Mouse (Mus musculus) lung, embryonic 15.5 days (tissue): Measurements from ENCODE around the gene Peli2. TPM values are rescaled to one million over a fixed set of nuclear protein-coding genes. Genes with fewer than 3 reads are reported as not detected.
"Not testable (repeated sequence)": the region's sequence is repeated elsewhere in the genome, so short reads cannot be mapped to it uniquely, and the experiment has no call there.

Experiments
- ATAC-seq: fragments of 200-750 bp; cut with Nextera tagmentation; 2 replicates; pipeline ENCODE4 v1.8.0; 2017; ENCODE audit warnings: moderate number of reproducible peaks, borderline replicate concordance; ENCODE audit not compliant: low FRiP score, low TSS enrichment; ENCODE audit errors: extremely low read depth
- H3K27ac ChIP-seq: fragments of 300-500 bp; sonication (generic); 2 replicates; pipeline ENCODE4 v1.5.1; 2015; ENCODE audit warnings: moderate library complexity, mild to moderate bottlenecking, inconsistent platforms
- H3K27me3 ChIP-seq: fragments of 300-500 bp; sonication (generic); 2 replicates; pipeline ENCODE4 v1.6.1; 2015; ENCODE audit warnings: inconsistent platforms
- H3K36me3 ChIP-seq: fragments of 300-500 bp; sonication (generic); 2 replicates; pipeline ENCODE4 v1.6.1; 2015; ENCODE audit warnings: inconsistent platforms
- H3K4me1 ChIP-seq: fragments of 300-500 bp; sonication (generic); 2 replicates; pipeline ENCODE4 v1.6.1; 2015; ENCODE audit warnings: inconsistent platforms
- H3K4me2 ChIP-seq: fragments of 300-500 bp; sonication (generic); 2 replicates; pipeline ENCODE4 v1.6.1; 2015; ENCODE audit warnings: inconsistent platforms, mild to moderate bottlenecking, moderate library complexity
- H3K4me3 ChIP-seq: fragments of 300-500 bp; sonication (generic); 2 replicates; pipeline ENCODE4 v1.5.1; 2015; ENCODE audit warnings: mild to moderate bottlenecking, inconsistent platforms
- H3K9ac ChIP-seq: fragments of 300-500 bp; sonication (generic); 2 replicates; pipeline ENCODE4 v1.6.1; 2015; ENCODE audit warnings: inconsistent platforms
- H3K9me3 ChIP-seq: fragments of 300-500 bp; sonication (generic); 2 replicates; pipeline ENCODE4 v1.6.1; 2016; ENCODE audit warnings: inconsistent platforms
- WGBS: fragments of 180-500 bp; shearing (Covaris S2); methylation state at CpG from one replicate; pipeline ENCODE4 v1.1.7; 2015; 5-methylcytosine and 5-hydroxymethylcytosine counted together
- polyA plus RNA-seq: library from polyadenylated mRNA; unstranded; fragments of >200 nt; fragmentation: Nextera tagmentation; extraction: Ambion mirVana; gene quantifications from 2 replicates; pipeline ENCODE4 v1.2.1, GENCODE M21; 2015

The Peli2 gene
- 14.8 and 15.1 TPM in 2 replicates for polyA plus RNA-seq

- Histone ChIP-seq H3K9me3 (no peaks in the 10 kb centered on the region), H3K27ac (peak within 1 kb of the TSS; percentile 81), H3K36me3 (no peaks in the 10 kb centered on the region), H3K4me2 (peak within 1 kb of the TSS; percentile 92), H3K4me1 (peaks cover 46% of the 10 kb centered on the region), H3K27me3 (no peaks in the 10 kb centered on the region), H3K4me3 (peak within 1 kb of the TSS; percentile 95), H3K9ac (peak within 1 kb of the TSS; percentile 87)
- 0% methylated on average over 60 of the region's 117 CpGs for WGBS
- ATAC-seq: peak; percentile 86
These were observed at the start of gene Peli2 for GRCm38 (mm10) chr14:48120752-48121528. Gene Peli2, plus strand, starts transcription at chr14:48120823.

DNA sequence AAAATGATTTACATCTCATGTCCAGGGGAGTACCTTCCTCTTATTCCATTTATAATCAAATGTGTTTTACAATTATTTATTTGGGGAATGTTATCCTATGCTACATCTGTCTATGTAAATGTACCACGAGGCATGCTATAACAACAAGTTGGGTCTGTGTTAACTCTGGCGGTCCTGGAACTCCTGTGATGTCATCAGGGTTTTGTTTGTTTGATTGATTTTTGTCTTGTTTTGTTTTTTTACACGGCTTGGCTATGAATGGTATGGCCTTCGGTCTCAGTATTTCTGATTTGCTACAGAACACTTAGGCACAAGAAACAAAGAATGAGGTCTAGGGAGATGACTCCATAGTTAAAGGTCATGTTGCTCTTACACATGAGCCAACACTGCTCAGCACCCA is 48.5 kb upstream of the Peli2 start:
- Histone ChIP-seq H3K9ac (no peak overlapping the region), H3K9me3 (no peaks in the 10 kb centered on the region), H3K27me3 (no peaks in the 10 kb centered on the region), H3K4me1 (peaks cover 11% of the 10 kb centered on the region), H3K4me3 (no peak overlapping the region), H3K27ac (no peak overlapping the region), H3K4me2 (no peak overlapping the region), H3K36me3 (no peaks in the 10 kb centered on the region)
- ATAC-seq: no peak
- 69% methylated on average over 4 of the region's 4 CpGs for WGBS

DNA sequence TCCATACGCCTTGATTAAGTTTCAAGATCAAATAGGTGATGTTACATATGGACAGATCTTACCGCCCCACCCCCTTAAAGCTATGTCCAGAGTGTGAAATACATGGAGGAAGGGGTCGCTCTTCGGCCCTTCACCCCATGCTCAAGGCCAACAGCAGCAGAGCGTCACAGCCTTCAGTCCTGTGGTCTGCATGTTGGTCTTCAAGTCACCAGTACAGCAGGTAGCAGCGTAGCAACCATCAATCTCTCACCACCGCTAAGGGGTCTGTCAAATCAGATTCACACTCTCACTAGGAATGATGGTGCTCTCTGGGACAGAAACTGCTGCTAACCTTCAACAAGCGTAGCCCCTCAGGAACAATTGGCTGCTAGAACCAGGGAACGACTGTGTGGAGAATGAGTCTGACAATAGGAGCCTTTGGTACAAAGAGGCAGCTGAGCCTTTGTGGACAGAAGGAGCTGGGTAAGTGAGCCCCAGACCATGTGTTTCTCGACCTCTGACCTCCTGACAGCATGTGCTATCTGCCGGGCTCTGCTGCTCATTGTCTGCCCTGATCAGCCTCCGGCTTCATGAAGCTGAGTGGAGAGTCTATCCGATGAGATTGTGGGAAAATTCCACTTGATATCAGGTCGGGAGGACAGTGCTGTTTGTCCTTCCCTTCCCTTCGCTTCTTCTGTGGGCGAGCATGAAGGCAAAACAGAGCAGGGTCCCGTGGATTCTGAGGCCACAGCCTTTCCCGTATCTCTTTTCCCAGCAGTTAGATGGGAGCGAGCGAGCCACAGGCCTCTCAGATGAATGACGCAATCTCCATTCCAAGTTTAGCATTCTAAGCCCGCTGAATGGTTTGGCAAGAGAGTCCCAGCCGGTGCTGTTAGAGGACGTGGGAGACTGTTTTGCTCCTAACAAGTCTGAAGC is 47.1 kb upstream of the Peli2 start:
- Histone ChIP-seq H3K27ac (no peak overlapping the region), H3K4me1 (peaks cover 11% of the 10 kb centered on the region), H3K4me2 (no peak overlapping the region), H3K4me3 (no peak overlapping the region), H3K9me3 (no peaks in the 10 kb centered on the region), H3K9ac (no peak overlapping the region), H3K36me3 (no peaks in the 10 kb centered on the region), H3K27me3 (no peaks in the 10 kb centered on the region)
- peak; percentile 83; the same call in 1 of the 2 replicates for ATAC-seq
- WGBS: 38% methylated on average over 24 of the region's 24 CpGs

- not testable (repeated sequence) for H3K36me3 ChIP-seq
These were observed 41.0 kb upstream of the Peli2 start for GRCm38 (mm10) chr14:48079574-48079973.

GRCm38 (mm10) chr14:48083836-48084812 is 36.5 kb upstream of the Peli2 start:
- peak; percentile 58; the same call in 1 of the 2 replicates for ATAC-seq
- 15% methylated on average over 14 of the region's 14 CpGs for WGBS
- H3K27ac ChIP-seq: peak overlapping the region; percentile 59
- H3K27me3 ChIP-seq: no peaks in the 10 kb centered on the region
- H3K4me2 ChIP-seq: no peak overlapping the region
- H3K36me3 ChIP-seq: no peaks in the 10 kb centered on the region
- H3K9me3 ChIP-seq: no peaks in the 10 kb centered on the region
- H3K9ac ChIP-seq: no peak overlapping the region
- no peak overlapping the region for H3K4me3 ChIP-seq
- peaks cover 34% of the 10 kb centered on the region for H3K4me1 ChIP-seq

More at GRCm38 (mm10) chr14:48079574-48079973, 41.0 kb upstream of the Peli2 start:
- not testable (repeated sequence) for H3K9me3 ChIP-seq, H3K4me2 ChIP-seq, H3K4me3 ChIP-seq, ATAC-seq, H3K27me3 ChIP-seq, H3K27ac ChIP-seq, H3K9ac ChIP-seq
- H3K4me1 ChIP-seq: peaks cover 16% of the 10 kb centered on the region; the same call in 1 of the 2 replicates
- 91% methylated on average over 17 of the region's 17 CpGs for WGBS

DNA sequence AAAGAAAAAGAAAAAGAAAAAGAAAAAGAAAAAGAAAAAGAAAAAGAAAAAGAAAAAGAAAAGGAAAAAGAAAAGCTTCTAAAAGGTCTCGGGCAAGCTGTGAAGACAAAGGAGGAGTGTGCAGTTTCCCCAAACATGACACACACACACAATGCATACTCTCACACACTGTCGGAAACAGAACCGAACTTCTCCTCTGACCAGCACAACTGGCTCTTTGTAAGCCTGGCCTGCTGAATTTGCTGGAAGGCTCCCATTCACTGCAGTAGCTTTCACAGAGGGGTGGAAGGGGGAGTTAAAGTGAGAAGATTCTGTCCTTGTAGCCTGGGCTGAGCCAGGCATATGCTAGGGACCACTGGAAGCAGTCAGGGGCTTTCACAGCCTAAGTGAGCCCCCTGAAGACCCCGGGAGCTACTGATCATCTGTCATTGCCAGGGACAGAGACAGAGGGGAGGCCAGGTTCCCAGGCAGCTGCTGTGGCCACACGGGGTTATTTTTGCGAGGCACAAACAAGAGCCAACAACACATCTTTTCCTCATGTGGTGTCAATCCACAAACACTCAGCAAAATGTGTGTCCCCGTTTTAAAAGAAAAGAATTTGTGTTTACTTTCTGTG is 33.8 kb upstream of the Peli2 start:
- Histone ChIP-seq H3K9me3 (no peaks in the 10 kb centered on the region), H3K4me3 (no peak overlapping the region), H3K27ac (peak overlapping the region; percentile 71), H3K4me1 (peaks cover 38% of the 10 kb centered on the region), H3K36me3 (no peaks in the 10 kb centered on the region), H3K27me3 (no peaks in the 10 kb centered on the region), H3K9ac (no peak overlapping the region), H3K4me2 (no peak overlapping the region)
- peak; percentile 52 for ATAC-seq
- WGBS: 28% methylated on average over 7 of the region's 7 CpGs

DNA sequence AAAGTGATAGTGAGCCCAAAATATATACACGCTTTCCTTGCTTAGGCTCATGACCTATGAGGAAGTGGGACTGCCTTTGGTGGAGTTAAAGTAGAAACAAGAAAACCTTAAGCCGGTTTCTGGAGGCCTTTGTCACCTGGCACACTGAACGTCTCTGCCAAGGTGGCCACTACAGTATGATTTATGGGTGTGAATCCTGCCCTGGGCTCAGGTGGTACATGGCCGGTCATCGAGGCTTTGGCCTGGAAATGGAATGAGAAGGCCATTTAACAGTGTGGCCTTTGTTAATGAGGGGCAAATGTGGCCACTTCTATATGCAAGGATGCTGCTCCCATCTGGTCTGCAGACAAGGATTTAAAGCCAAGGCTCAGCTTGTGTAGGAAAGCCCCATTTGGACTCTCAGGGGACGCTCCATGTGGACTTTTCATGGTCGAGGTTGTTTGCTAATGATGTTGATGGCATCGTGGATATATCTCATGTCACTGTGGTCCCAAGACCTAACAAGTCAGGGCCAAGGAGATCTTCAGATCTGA is 33.3 kb upstream of the Peli2 start:
- H3K4me3 ChIP-seq: no peak overlapping the region
- 62% methylated on average over 8 of the region's 8 CpGs for WGBS
- no peaks in the 10 kb centered on the region for H3K36me3 ChIP-seq
- H3K27ac ChIP-seq: no peak overlapping the region
- no peaks in the 10 kb centered on the region for H3K9me3 ChIP-seq
- no peak for ATAC-seq
- H3K9ac ChIP-seq: no peak overlapping the region
- H3K4me2 ChIP-seq: no peak overlapping the region
- H3K4me1 ChIP-seq: peaks cover 38% of the 10 kb centered on the region
- H3K27me3 ChIP-seq: no peaks in the 10 kb centered on the region

GRCm38 (mm10) chr14:48090465-48090864 is 30.2 kb upstream of the Peli2 start:
- no peak overlapping the region for H3K9ac ChIP-seq
- no peak; the same call in 1 of the 2 replicates for ATAC-seq
- WGBS: 27% methylated on average over 4 of the region's 4 CpGs
- no peaks in the 10 kb centered on the region for H3K36me3 ChIP-seq
- H3K27ac ChIP-seq: no peak overlapping the region
- no peaks in the 10 kb centered on the region for H3K27me3 ChIP-seq
- H3K4me2 ChIP-seq: no peak overlapping the region
- peaks cover 20% of the 10 kb centered on the region for H3K4me1 ChIP-seq
- H3K4me3 ChIP-seq: no peak overlapping the region
- H3K9me3 ChIP-seq: no peaks in the 10 kb centered on the region

GRCm38 (mm10) chr14:48091160-48091559 is 29.5 kb upstream of the Peli2 start:
- no peak overlapping the region for H3K27ac ChIP-seq
- no peak overlapping the region for H3K9ac ChIP-seq
- ATAC-seq: no peak
- no peak overlapping the region for H3K4me3 ChIP-seq
- 69% methylated on average over 8 of the region's 8 CpGs for WGBS
- H3K27me3 ChIP-seq: no peaks in the 10 kb centered on the region
- H3K4me1 ChIP-seq: peaks cover 20% of the 10 kb centered on the region
- no peaks in the 10 kb centered on the region for H3K36me3 ChIP-seq
- H3K9me3 ChIP-seq: no peaks in the 10 kb centered on the region
- H3K4me2 ChIP-seq: no peak overlapping the region

DNA sequence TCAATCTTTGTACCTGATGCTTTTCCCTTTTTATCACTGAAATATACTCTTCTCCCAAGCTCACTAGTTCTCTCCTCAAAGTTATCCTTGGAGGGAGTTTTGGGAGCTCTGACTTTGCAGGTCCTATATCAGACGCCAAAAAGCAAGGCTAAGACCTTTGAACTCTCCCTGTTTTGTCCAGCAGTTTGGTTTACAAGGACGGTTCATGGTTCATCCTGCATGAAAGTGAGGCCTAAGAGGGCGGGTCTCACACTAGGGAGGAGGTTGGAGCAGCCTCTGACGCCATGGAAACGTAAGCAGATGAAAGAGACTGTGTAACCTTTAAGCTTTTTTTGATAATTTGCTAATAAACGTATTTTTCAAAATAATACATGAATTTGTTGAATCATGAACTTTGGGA is 22.4 kb upstream of the Peli2 start:
- no peaks in the 10 kb centered on the region for H3K36me3 ChIP-seq
- H3K4me1 ChIP-seq: no peaks in the 10 kb centered on the region
- H3K4me2 ChIP-seq: no peak overlapping the region
- no peak overlapping the region for H3K27ac ChIP-seq
- no peak overlapping the region for H3K4me3 ChIP-seq
- 42% methylated on average over 6 of the region's 6 CpGs for WGBS
- ATAC-seq: no peak
- no peaks in the 10 kb centered on the region for H3K9me3 ChIP-seq
- no peak overlapping the region for H3K9ac ChIP-seq
- H3K27me3 ChIP-seq: no peaks in the 10 kb centered on the region
